Mouse (Mus musculus) liver, adult 2 months (tissue): ENCODE data around the gene Catip.

Experiments
- CTCF ChIP-seq: fragments of 200-500 bp; IDR thresholded peaks from 2 replicates; pipeline ENCODE4 v1.5.1; 2011; ENCODE audit warnings: low read depth, low read length, control low read depth
- POLR2A ChIP-seq: fragments of 200-500 bp; IDR thresholded peaks from 2 replicates; pipeline ENCODE4 v1.6.1; 2011; ENCODE audit warnings: low read length, control low read depth; ENCODE audit not compliant: insufficient read depth; ENCODE audit errors: extremely low read depth

GRCm38 (mm10) chr1:74351185-74351769 is 10.6 kb upstream of the Catip start:
- TF ChIP-seq CTCF (no peak), POLR2A (no peak)
